In the genomic region with DNA sequence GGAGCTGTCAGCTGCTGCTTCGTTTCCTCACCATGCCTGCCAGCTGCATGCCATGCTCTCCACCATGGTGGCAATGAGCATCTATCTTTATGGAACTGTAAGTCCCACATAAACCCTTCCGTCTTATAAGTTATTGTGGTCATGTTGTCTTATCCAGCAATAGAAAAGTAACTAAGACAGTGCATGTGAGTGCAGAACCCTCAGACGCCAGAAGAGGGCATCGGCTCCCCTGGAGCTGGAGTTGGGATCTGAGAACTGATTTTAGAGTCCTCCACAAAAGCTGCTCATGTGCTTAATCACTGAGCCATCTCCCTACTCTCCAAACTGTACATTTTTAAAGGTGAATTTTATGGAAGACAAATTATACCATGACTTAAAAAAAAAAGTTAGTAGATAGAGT, we compare ENCODE assay signal across 9 mouse cellular contexts. TPM values are rescaled to one million over a fixed set of nuclear protein-coding genes. Genes with fewer than 3 reads are reported as not detected.
DNase-seq lines count a peak whose midpoint lies in the region; ATAC-seq and TF ChIP-seq lines count a peak whose summit lies in the region.
"Had no signal": no experiment of that assay in that cellular context is flagged by ENCODE, and none has a peak within 500 bp of the region (broad histone marks: within the 10 kb centered on the region; RNA-seq: fewer than 3 reads in every experiment).

No protein-coding gene starts in this region.

- ATAC-seq in midbrain, postnatal 0 days (ENCODE audit: low FRiP score) = no peak
- ATAC-seq in midbrain, embryonic 11.5 days (ENCODE audit: low FRiP score) = no peak

- H3K36me3 ChIP-seq in midbrain, postnatal 0 days (ENCODE audit: insufficient read depth, low read length) = no peaks in the 10 kb centered on the region
- no peaks in the 10 kb centered on the region for H3K36me3 ChIP-seq in midbrain, embryonic 11.5 days (ENCODE audit: control insufficient read depth, insufficient read depth, low read length)
- no peaks in the 10 kb centered on the region for H3K36me3 ChIP-seq in forebrain, embryonic 10.5 days (replicated peaks)
- H3K36me3 ChIP-seq: heart, embryonic 13.5 days had no signal

- no peak for TF ChIP-seq POLR2A in bone marrow, adult 2 months (IDR thresholded peaks at IDR 0.05; ENCODE audit: borderline replicate concordance, control insufficient read depth, low read depth, low read length)

- DNase-seq in cerebellum, postnatal 10 days = peak; percentile 62 to 69
- no peak for DNase-seq in cerebellum, adult 8-10 months
- DNase-seq in midbrain, postnatal 0 days (ENCODE audit: low spot score) = no peak
- DNase-seq in midbrain, embryonic 11.5 days (ENCODE audit: low spot score, missing footprints) = no peak
- peak; percentile 75 to 77 for DNase-seq in kidney, postnatal 4 days
- peak; percentile 84 for DNase-seq in thymus, postnatal 4 days
- no peak for DNase-seq in forebrain, embryonic 10.5 days (ENCODE audit: extremely low spot score, low spot score)

- WGBS in midbrain, postnatal 0 days = 65% methylated on average over 4 of the region's 4 CpGs
- 59% methylated on average over 4 of the region's 4 CpGs for WGBS in midbrain, embryonic 11.5 days
- 65% methylated on average over 4 of the region's 4 CpGs for WGBS in bone marrow, adult 2 months
- 60% methylated on average over 4 of the region's 4 CpGs for WGBS in forebrain, embryonic 10.5 days

- no peak overlapping the region for H3K27ac ChIP-seq in midbrain, postnatal 0 days (ENCODE audit: low read depth, low read length)
- H3K27ac ChIP-seq in midbrain, embryonic 11.5 days (ENCODE audit: low read depth, low read length) = no peak overlapping the region
- H3K27ac ChIP-seq in bone marrow, adult 2 months (ENCODE audit: control insufficient read depth, insufficient read depth, low read depth, low read length, poor library complexity) = no peak overlapping the region
- H3K27ac ChIP-seq in forebrain, embryonic 10.5 days = no peak overlapping the region
- H3K27ac ChIP-seq: heart, embryonic 13.5 days had no signal

- no peaks in the 10 kb centered on the region for H3K9me3 ChIP-seq in midbrain, postnatal 0 days (ENCODE audit: low read length)
- H3K9me3 ChIP-seq in midbrain, embryonic 11.5 days (ENCODE audit: control insufficient read depth, low read length) = no peaks in the 10 kb centered on the region
- H3K9me3 ChIP-seq in forebrain, embryonic 10.5 days = no peaks in the 10 kb centered on the region
- H3K9me3 ChIP-seq: heart, embryonic 13.5 days had no signal

- no peak overlapping the region for H3K4me3 ChIP-seq in midbrain, postnatal 0 days (ENCODE audit: low read depth, low read length)
- no peak overlapping the region for H3K4me3 ChIP-seq in midbrain, embryonic 11.5 days (ENCODE audit: low read depth, low read length)
- H3K4me3 ChIP-seq in bone marrow, adult 2 months (replicated peaks; ENCODE audit: control insufficient read depth, low read depth, low read length) = no peak overlapping the region
- no peak overlapping the region for H3K4me3 ChIP-seq in forebrain, embryonic 10.5 days
- H3K4me3 ChIP-seq: heart, embryonic 13.5 days had no signal

- H3K4me1 ChIP-seq in midbrain, postnatal 0 days (ENCODE audit: insufficient read depth, low read length) = no peaks in the 10 kb centered on the region
- no peaks in the 10 kb centered on the region for H3K4me1 ChIP-seq in midbrain, embryonic 11.5 days (ENCODE audit: control insufficient read depth, insufficient read depth, low read length)
- H3K4me1 ChIP-seq in bone marrow, adult 2 months (ENCODE audit: control insufficient read depth, insufficient read depth, low read length) = no peaks in the 10 kb centered on the region; the same call in 1 of the 2 replicates
- H3K4me1 ChIP-seq in forebrain, embryonic 10.5 days = no peaks in the 10 kb centered on the region

- H3K27me3 ChIP-seq in midbrain, postnatal 0 days (ENCODE audit: insufficient read depth, low read length) = 0 out of 2 replicates have a peak, but pooled peaks cover 3% of the 10 kb centered on the region
- H3K27me3 ChIP-seq in midbrain, embryonic 11.5 days (ENCODE audit: control insufficient read depth, insufficient read depth, low read length) = no peaks in the 10 kb centered on the region
- no peaks in the 10 kb centered on the region; the same call in 1 of the 2 replicates for H3K27me3 ChIP-seq in forebrain, embryonic 10.5 days (ENCODE audit: poor library complexity, severe bottlenecking)

- peak; percentile 45; the same call in 1 of the 2 replicates for TF ChIP-seq CTCF in midbrain, postnatal 0 days (IDR thresholded peaks at IDR 0.05)
- peak; percentile 57; the same call in 1 of the 2 replicates for TF ChIP-seq CTCF in bone marrow, adult 2 months (IDR thresholded peaks at IDR 0.05; ENCODE audit: control insufficient read depth, insufficient read depth, low read length)

- no peak overlapping the region for H3K9ac ChIP-seq in midbrain, postnatal 0 days (replicated peaks; ENCODE audit: low read length, poor library complexity, severe bottlenecking)
- no peak overlapping the region for H3K9ac ChIP-seq in midbrain, embryonic 11.5 days (ENCODE audit: low read length)
- H3K9ac ChIP-seq: heart, embryonic 13.5 days had no signal

- no peak overlapping the region for H3K4me2 ChIP-seq in midbrain, postnatal 0 days (ENCODE audit: low read depth, low read length, poor library complexity, severe bottlenecking)
- no peak overlapping the region for H3K4me2 ChIP-seq in midbrain, embryonic 11.5 days
- H3K4me2 ChIP-seq: heart, embryonic 13.5 days had no signal

RNA-seq across cellular contexts. Expression of gene She, which starts 14.1 kb away (rescaled TPM):
- total RNA-seq in midbrain, postnatal 0 days (2014; rRNA removed) = 1.8 and 2.7 TPM in 2 replicates
- polyA plus RNA-seq in midbrain, postnatal 0 days (2015; fragmentation: Nextera tagmentation; extraction: Ambion mirVana) = 0.91 and 1.0 TPM in 2 replicates
- polyA plus RNA-seq in midbrain, embryonic 11.5 days (2014; fragmentation: Nextera tagmentation; extraction: Ambion mirVana) = 2.0 and 2.3 TPM in 2 replicates
- 1.2 and 1.7 TPM in 2 replicates for polyA plus RNA-seq in bone marrow, adult 2 months (2011; ENCODE audit: insufficient read depth, insufficient read length, low replicate concordance, missing spikeins)
- polyA plus RNA-seq in forebrain, embryonic 10.5 days (2016; fragmentation: Nextera tagmentation; extraction: Ambion mirVana) = 2.3 TPM in 2 replicates

RNA-seq across cellular contexts. Expression of gene Ube2q1, which starts 43.6 kb away (rescaled TPM):
- 59.1 and 62.2 TPM in 2 replicates for total RNA-seq in midbrain, postnatal 0 days (2014; rRNA removed)
- 8.9 and 9.4 TPM in 2 replicates for polyA plus RNA-seq in midbrain, postnatal 0 days (2015; fragmentation: Nextera tagmentation; extraction: Ambion mirVana)
- polyA plus RNA-seq in midbrain, embryonic 11.5 days (2014; fragmentation: Nextera tagmentation; extraction: Ambion mirVana) = 20.4 and 22.7 TPM in 2 replicates
- polyA plus RNA-seq in bone marrow, adult 2 months (2011; ENCODE audit: insufficient read depth, insufficient read length, low replicate concordance, missing spikeins) = 44.2 and 78.7 TPM in 2 replicates
- polyA plus RNA-seq in forebrain, embryonic 10.5 days (2016; fragmentation: Nextera tagmentation; extraction: Ambion mirVana) = 11.8 and 12.7 TPM in 2 replicates

RNA-seq across cellular contexts. Expression of gene Chrnb2, which starts 52.6 kb away (rescaled TPM):
- total RNA-seq in midbrain, postnatal 0 days (2014; rRNA removed) = 47.3 and 53.6 TPM in 2 replicates
- 20.5 and 20.9 TPM in 2 replicates for polyA plus RNA-seq in midbrain, postnatal 0 days (2015; fragmentation: Nextera tagmentation; extraction: Ambion mirVana)
- polyA plus RNA-seq in midbrain, embryonic 11.5 days (2014; fragmentation: Nextera tagmentation; extraction: Ambion mirVana) = 13.5 and 13.6 TPM in 2 replicates
- polyA plus RNA-seq in bone marrow, adult 2 months (2011; ENCODE audit: insufficient read depth, insufficient read length, low replicate concordance, missing spikeins) = 0.14 and 0.32 TPM in 2 replicates
- 2.4 and 3.8 TPM in 2 replicates for polyA plus RNA-seq in forebrain, embryonic 10.5 days (2016; fragmentation: Nextera tagmentation; extraction: Ambion mirVana)

Comparison
In these comparisons a context has a peak if more than half of its experiments do, and no peak if none do; other contexts are left out.
1. DNase-seq: peak in cerebellum, postnatal 10 days (2 of 2), kidney, postnatal 4 days (2 of 2) and thymus, postnatal 4 days (single experiment); none in cerebellum, adult 8-10 months (single experiment), midbrain, postnatal 0 days (single experiment), midbrain, embryonic 11.5 days (single experiment) and forebrain, embryonic 10.5 days (single experiment).